Mouse (Mus musculus) midbrain, embryonic 14.5 days (tissue): ENCODE measurements around the gene Ccnyl1. TPM values are rescaled to one million over a fixed set of nuclear protein-coding genes. Genes with fewer than 3 reads are reported as not detected.

Source experiments
- ATAC-seq: fragments of 200-750 bp; cut with Nextera tagmentation; 2 replicates; pipeline ENCODE4 v1.8.0; 2017; ENCODE audit warnings: moderate number of reproducible peaks, moderate library complexity; ENCODE audit not compliant: low FRiP score, low TSS enrichment
- DNase-seq: peaks from one replicate; pipeline ENCODE4 v3.0.0-alpha.2; 2015
- H3K27ac ChIP-seq: fragments of 300-500 bp; sonication (generic); replicated peaks from 2 replicates; pipeline ENCODE4 v1.5.1; 2014; ENCODE audit warnings: mild to moderate bottlenecking, low read depth, low read length, moderate library complexity
- H3K27me3 ChIP-seq: fragments of 300-500 bp; sonication (generic); 2 replicates; pipeline ENCODE4 v1.6.1; 2014; ENCODE audit warnings: low read length, control low read depth, mixed read lengths; ENCODE audit not compliant: control insufficient read depth, insufficient read depth
- H3K36me3 ChIP-seq: fragments of 300-500 bp; sonication (generic); 2 replicates; pipeline ENCODE4 v1.6.1; 2014; ENCODE audit warnings: low read length, control low read depth; ENCODE audit not compliant: control insufficient read depth, insufficient read depth
- H3K4me1 ChIP-seq: fragments of 300-500 bp; sonication (generic); 2 replicates; pipeline ENCODE4 v1.6.1; 2014; ENCODE audit warnings: mild to moderate bottlenecking, antibody characterized with exemption, low read length, control low read depth; ENCODE audit not compliant: control insufficient read depth, insufficient read depth
- H3K4me2 ChIP-seq: fragments of 300-500 bp; sonication (generic); 2 replicates; pipeline ENCODE4 v1.6.1; 2014; ENCODE audit warnings: mild to moderate bottlenecking, low read length, moderate library complexity
- H3K4me3 ChIP-seq: fragments of 300-500 bp; sonication (generic); replicated peaks from 2 replicates; pipeline ENCODE4 v1.5.1; 2014; ENCODE audit warnings: low read depth, low read length
- H3K9ac ChIP-seq: fragments of 300-500 bp; sonication (generic); replicated peaks from 2 replicates; pipeline ENCODE4 v1.6.1; 2014; ENCODE audit warnings: mild to moderate bottlenecking, low read length, moderate library complexity
- H3K9me3 ChIP-seq: fragments of 300-500 bp; sonication (generic); 2 replicates; pipeline ENCODE4 v1.6.1; 2016; ENCODE audit warnings: low read length, control low read depth, mixed read lengths; ENCODE audit not compliant: control insufficient read depth
- whole genome bisulfite sequencing: fragments of 180-500 bp; shearing (Covaris S2); extraction: QIAGEN DNeasy Blood & Tissue Kit; methylation state at CpG from one replicate; pipeline ENCODE4 v1.1.7; 2014; 5-methylcytosine and 5-hydroxymethylcytosine counted together
- polyA plus RNA-seq: library from polyadenylated mRNA; unstranded; fragments of >200 nt; fragmentation: Nextera tagmentation; extraction: Ambion mirVana; gene quantifications from 2 replicates; pipeline ENCODE4 v1.2.1, GENCODE M21; 2014

Ccnyl1 gene
- polyA plus RNA-seq, 1 experiment from 2014 or later, result 9.4 TPM

DNA sequence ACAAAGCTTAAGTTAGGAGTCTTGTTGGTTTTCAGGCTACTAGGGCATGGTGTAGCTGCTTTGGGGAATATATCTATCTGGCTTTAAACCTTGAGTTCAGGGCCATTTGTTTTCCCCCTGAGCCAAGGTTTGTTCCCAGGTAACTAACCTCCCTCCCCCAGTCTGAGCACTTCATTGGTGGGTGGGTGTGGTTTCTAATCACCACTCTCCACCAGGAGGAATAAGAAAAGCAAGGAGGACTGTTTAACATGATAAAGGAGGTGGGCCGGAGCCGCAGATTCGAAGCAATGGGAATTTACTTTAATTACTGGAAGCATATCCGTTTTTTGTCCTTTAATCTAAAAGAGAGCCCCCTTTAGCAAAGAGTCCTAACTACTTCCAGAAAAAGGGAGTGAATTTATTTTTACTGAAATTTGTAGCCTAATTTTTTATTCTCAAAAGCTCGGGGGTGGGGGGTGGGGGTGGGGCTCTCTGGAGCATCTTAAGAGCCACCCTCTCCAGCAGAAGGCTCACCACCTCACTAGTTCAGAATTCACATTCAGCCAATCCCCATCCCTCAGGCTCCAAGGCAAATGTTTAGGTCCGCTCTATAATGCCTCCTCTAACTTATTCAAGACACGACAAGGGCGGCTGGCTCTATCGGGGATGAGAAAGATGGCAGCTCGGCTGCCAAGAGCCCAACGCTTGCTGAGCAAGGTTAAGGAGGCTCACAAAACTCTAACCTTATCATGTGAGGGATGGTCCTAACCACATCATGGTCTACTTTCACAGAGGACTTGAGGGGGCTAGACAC lies 43.4 kb downstream of the Ccnyl1 start:
- Histone ChIP-seq H3K9ac (no peak overlapping the region), H3K27ac (no peak overlapping the region), H3K4me3 (no peak overlapping the region), H3K4me2 (peak overlapping the region; percentile 28; the same call in 1 of the 2 replicates), H3K27me3 (peaks cover 56% of the 10 kb centered on the region), H3K9me3 (no peaks in the 10 kb centered on the region), H3K4me1 (peaks cover 26% of the 10 kb centered on the region), H3K36me3 (no peaks in the 10 kb centered on the region)
- DNase-seq (peak; percentile 23), ATAC-seq (no peak)
- WGBS, result 12% methylated on average over 11 of the region's 11 CpGs

DNA sequence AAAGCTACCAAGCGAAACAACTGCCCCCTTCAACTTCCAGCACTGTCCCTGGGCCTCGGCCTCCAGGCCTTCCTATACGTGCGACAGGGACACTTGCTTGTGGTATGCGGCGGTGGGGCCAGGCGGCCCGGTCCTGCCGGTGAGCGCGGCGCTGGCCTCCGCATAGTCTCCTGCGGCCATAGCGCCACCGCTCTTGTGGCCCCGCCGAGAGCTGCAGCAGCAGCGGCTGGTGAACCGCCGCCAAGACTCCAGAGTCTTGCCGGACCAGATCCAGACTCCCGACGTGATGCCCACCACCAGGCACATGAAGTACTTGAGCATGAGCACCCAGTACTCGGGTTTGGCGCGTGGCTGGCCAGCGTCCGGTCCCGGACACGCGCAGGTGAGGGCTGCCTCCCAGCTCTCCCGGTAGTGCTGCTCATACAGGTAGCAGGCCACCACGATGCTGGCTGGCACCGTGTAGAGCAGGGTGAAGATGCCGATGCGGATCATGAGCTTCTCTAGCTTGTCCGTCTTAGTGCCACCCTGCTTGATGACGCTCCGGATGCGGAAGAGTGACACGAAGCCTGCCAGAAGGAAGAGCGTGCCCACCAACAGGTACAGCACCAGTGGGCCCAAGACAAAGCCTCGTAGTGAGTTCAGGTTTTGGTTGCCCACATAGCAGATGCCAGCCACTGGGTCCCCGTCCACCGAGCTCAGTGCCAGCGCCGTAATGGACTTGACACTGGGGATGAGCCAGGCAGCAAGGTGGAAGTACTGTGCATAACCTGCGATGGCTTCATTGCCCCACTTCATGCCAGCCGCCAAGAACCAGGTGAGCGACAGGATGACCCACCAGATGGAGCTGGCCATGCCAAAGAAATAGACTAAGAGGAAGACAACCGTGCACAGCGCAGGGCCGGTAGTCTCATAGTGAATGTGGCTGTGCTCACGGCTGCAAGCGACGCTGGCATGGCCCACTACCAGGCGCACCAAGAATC lies 44.8 kb downstream of the Ccnyl1 start:
- H3K4me2 ChIP-seq, result peak overlapping the region; percentile 97
- no peak overlapping the region for H3K9ac ChIP-seq
- H3K9me3 ChIP-seq, result no peaks in the 10 kb centered on the region
- DNase-seq (peak; percentile 68), ATAC-seq (no peak)
- no peaks in the 10 kb centered on the region for H3K36me3 ChIP-seq
- no peak overlapping the region for H3K27ac ChIP-seq
- H3K4me3 ChIP-seq, result peak overlapping the region; percentile 55
- WGBS, result 39% methylated on average over 58 of the region's 58 CpGs
- H3K27me3 ChIP-seq, result peaks cover 65% of the 10 kb centered on the region
- H3K4me1 ChIP-seq, result peaks cover 29% of the 10 kb centered on the region

DNA sequence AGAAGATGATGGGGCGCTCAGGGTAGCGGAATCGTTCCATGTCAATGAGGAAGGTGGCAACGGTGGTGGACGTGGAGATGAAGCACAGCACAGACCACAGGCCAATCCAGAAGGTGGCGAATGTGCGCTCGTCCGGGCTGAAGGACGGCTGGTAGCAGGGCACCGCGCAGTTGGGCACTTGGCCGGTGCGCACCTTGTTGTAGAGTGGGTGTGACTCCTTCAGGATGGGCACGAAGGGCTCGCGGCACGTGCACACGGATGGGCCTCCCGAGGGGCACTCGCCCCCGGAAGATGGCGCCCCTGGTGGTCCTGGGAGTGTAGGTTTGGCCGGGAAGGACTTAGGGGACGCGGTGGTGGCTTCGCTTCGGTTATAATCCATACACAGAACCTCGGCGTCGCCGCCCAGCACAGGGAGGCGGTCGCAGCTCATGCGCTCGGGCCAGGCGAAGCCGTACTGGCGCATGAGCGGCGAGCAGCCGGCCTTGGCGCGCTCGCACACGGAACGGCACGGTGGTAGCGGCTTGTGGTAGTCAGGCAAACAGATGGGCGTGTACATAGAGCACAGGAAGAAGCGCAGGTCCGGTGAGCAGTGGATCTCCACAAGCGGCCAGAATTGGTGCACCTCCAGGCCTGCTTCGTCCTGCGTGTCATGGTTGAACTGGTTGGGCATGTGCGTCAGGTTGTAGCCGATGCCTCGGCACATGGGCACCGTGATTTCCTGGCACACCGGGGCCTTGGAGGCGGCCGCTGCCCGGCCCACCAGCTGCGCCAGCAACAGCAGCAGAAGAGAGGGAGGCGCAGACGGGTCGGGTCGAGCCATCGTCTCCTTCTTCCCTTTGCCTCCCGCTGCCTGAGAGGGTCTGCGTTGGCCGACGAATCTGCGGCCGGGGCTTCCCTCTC lies 45.8 kb downstream of the Ccnyl1 start:
- H3K9ac ChIP-seq, result peak overlapping the region; percentile 42; the same call in 1 of the 2 replicates
- 10% methylated on average over 75 of the region's 75 CpGs for WGBS
- no peaks in the 10 kb centered on the region for H3K9me3 ChIP-seq
- peaks cover 65% of the 10 kb centered on the region for H3K27me3 ChIP-seq
- H3K4me2 ChIP-seq, result peak overlapping the region; percentile 97
- DNase-seq (peak; percentile 76), ATAC-seq (peak; percentile 15)
- peak overlapping the region; percentile 55 for H3K4me3 ChIP-seq
- H3K4me1 ChIP-seq, result peaks cover 29% of the 10 kb centered on the region
- no peaks in the 10 kb centered on the region for H3K36me3 ChIP-seq
- H3K27ac ChIP-seq, result no peak overlapping the region

DNA sequence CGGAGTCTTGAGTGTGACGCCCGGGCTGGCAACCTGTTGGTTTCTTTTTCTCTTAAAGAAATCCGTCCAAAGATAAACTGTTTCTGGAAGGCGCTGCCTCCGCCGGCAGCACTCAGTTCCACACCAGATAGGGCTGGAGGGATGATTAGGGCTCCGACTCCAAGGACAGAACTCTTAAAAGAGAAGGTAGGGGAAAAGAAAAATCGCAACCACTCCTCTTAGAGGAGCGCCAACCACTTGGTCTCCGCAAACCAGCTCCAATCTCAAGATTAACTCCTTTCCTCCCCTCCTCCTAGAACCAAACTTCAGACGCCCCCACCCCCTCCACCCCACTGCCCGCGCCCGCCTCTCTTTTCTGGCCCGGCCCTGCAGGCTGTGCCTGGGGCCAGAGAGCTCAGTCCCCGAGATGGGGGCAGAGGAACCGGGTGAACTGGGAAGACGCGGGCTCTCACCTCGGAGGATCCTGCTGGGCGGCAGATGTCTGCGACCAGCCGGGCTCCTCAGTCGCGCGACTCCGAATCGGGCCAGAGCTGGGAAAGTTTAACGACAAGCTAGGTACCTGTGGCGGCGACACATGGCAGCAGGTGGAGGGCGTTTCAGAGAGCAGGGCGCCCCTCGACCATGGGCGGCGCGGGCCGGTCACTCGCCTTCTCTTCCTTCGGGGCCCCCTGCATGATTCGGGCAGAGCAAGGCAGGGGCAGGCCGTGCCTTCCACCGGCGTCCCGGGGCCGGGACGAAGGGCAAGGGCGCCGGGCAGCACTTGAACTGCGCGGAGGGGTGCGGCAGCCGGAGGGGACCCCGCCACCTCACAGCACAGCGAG lies 46.6 kb downstream of the Ccnyl1 start:
- ATAC-seq, result no peak; the same call in 1 of the 2 replicates
- Histone ChIP-seq H3K4me1 (peaks cover 29% of the 10 kb centered on the region), H3K4me3 (peak overlapping the region; percentile 55), H3K36me3 (no peaks in the 10 kb centered on the region), H3K9me3 (no peaks in the 10 kb centered on the region), H3K9ac (peak overlapping the region; percentile 42), H3K27ac (no peak overlapping the region), H3K27me3 (peaks cover 65% of the 10 kb centered on the region), H3K4me2 (peak overlapping the region; percentile 97)
- under 1% methylated on average over 56 of the region's 56 CpGs for WGBS
- peak; percentile 42 for DNase-seq

DNA sequence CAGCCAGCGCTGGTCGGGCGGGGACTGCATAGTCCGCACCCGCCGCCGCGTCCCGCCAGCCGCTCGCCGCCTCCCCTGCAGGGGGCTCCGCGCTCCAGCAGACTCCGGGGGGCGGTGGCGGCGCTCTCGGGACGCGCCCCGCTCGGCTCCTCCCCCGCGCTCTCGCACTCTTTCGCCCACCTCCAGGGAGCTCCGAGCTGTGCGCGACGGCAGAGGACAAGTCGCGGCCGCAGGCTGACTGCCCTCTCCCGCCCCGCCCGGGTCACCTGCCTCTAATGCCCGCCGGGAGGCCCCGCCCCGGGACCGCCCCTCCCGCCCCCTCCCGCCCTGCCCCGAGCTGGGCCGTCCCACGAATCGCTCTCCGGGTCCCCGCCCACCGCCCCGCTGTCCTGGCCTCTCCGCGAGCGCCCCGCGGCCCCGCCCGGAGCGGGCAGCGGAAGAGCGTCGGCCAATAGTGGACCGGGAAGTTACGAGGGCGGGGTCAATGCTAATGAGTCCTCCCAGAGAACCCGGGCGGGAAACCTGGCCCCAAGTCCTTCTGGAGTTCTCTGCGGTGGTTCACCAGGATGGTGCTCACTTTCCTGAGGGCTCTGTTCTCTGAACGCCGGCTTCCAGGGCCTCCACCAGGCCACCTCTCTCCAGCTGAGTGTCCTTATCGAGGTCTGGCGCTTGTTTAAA lies 47.4 kb downstream of the Ccnyl1 start, which contains the start of gene Fzd5:
Gene Fzd5 (minus strand): TSS at position 250 of the 678 bp plus-strand sequence.
- peak within 1 kb of the TSS; percentile 55 for H3K4me3 ChIP-seq
- DNase-seq (peak; percentile 91), ATAC-seq (peak; percentile 92)
- H3K4me2 ChIP-seq, result peak within 1 kb of the TSS; percentile 97
- no peaks in the 10 kb centered on the region for H3K36me3 ChIP-seq
- no peaks in the 10 kb centered on the region for H3K9me3 ChIP-seq
- no peak within 1 kb of the TSS for H3K27ac ChIP-seq
- peaks cover 29% of the 10 kb centered on the region for H3K4me1 ChIP-seq
- peaks cover 61% of the 10 kb centered on the region for H3K27me3 ChIP-seq
- H3K9ac ChIP-seq, result peak within 1 kb of the TSS; percentile 42
- WGBS, result under 1% methylated on average over 58 of the region's 73 CpGs

DNA sequence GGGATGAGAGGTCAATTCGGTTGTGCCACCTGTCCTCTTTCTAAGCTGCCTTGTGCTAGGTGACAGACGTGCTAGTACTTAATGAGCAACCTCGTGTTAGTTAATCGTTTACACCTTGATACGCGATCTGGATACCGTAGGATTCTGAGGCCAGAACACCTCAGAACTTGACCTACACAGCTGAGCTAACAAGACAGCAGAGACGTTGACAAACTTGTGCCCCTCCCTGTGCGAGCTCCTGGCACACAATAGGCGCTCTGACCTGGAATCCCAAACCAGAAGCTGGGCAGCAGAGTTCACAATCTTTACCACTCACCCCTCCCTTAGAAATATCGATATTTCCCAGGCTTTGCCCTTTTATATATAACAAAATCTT lies 47.9 kb downstream of the Ccnyl1 start:
- Histone ChIP-seq H3K27ac (no peak overlapping the region), H3K9me3 (no peaks in the 10 kb centered on the region), H3K27me3 (peaks cover 60% of the 10 kb centered on the region), H3K4me1 (peaks cover 29% of the 10 kb centered on the region), H3K4me2 (peak overlapping the region; percentile 97), H3K36me3 (no peaks in the 10 kb centered on the region), H3K9ac (no peak overlapping the region), H3K4me3 (peak overlapping the region; percentile 55)
- WGBS, result under 1% methylated on average over 11 of the region's 11 CpGs
- ATAC-seq (peak; percentile 4; the same call in 1 of the 2 replicates), DNase-seq (no peak)

DNA sequence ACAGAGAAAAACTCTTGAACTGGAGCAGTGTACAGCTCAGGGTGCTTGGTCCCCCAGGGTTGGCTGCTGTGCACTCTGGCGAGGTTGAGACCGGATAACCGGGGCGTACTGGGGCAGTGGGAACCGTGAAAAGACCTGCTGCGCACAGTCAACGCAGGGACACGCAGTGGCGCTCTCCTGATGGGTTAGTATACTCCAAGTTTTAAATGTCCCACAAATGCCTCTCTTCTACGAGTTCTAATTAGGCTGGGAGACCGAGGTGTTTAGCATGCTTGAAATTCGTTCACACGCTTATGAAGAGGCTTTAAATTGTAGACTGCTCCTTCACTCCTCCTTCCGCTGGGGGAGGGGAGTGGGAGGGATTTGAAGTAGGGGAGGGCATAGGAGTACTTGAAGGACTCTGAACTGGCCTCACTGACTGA lies 48.4 kb downstream of the Ccnyl1 start:
- H3K9ac ChIP-seq, result no peak overlapping the region
- WGBS, result under 1% methylated on average over 14 of the region's 14 CpGs
- H3K4me2 ChIP-seq, result peak overlapping the region; percentile 97
- H3K27ac ChIP-seq, result no peak overlapping the region
- peak; percentile 25 for DNase-seq
- no peak for ATAC-seq
- H3K4me1 ChIP-seq, result peaks cover 29% of the 10 kb centered on the region
- peak overlapping the region; percentile 55; the same call in 1 of the 2 replicates for H3K4me3 ChIP-seq
- peaks cover 55% of the 10 kb centered on the region for H3K27me3 ChIP-seq
- no peaks in the 10 kb centered on the region for H3K9me3 ChIP-seq
- no peaks in the 10 kb centered on the region for H3K36me3 ChIP-seq
